Mouse (Mus musculus) ES-E14 (cell line): ENCODE results near the gene Cep350. TPM values are rescaled to one million over a fixed set of nuclear protein-coding genes. Genes with fewer than 3 reads are reported as not detected.
A peak's percentile ranks its signal among the peaks of the same experiment; 100 is the strongest.

Experiments
- DNase-seq: peaks from one replicate; pipeline ENCODE4 v3.0.0-alpha.2; 2013; ENCODE audit warnings: low read depth, low spot score
- H3K27ac ChIP-seq: 2 replicates; pipeline ENCODE4 v1.5.1; 2012; ENCODE audit warnings: low read depth, mild to moderate bottlenecking, low read length, moderate library complexity, mixed read lengths; ENCODE audit not compliant: poor library complexity, insufficient read depth, severe bottlenecking
- H3K36me3 ChIP-seq: 2 replicates; pipeline ENCODE4 v1.6.1; 2012; ENCODE audit warnings: mild to moderate bottlenecking, low read length, moderate library complexity, mixed read lengths; ENCODE audit not compliant: control insufficient read depth, poor library complexity, insufficient read depth, severe bottlenecking
- H3K4me1 ChIP-seq, 2 experiments: fragments of 150-350 bp in 1 of 2; sonication (generic) in 1 of 2; 2 replicates each; pipeline ENCODE4 v1.6.1; 2012; ENCODE audit warnings: low read length in 2 of 2, mild to moderate bottlenecking in 1 of 2, mixed read lengths in 1 of 2; ENCODE audit not compliant: control insufficient read depth in 2 of 2, insufficient read depth in 2 of 2, poor library complexity in 1 of 2
- H3K4me3 ChIP-seq, 2 experiments: fragments of 150-350 bp in 1 of 2; sonication (generic) in 1 of 2; 2 replicates each; pipeline ENCODE4 v1.5.1; 2012; ENCODE audit warnings: low read length in 2 of 2, low read depth in 1 of 2, mild to moderate bottlenecking in 1 of 2, mixed read lengths in 1 of 2; ENCODE audit not compliant: insufficient read depth in 1 of 2, poor library complexity in 1 of 2, severe bottlenecking in 1 of 2
- H3K9ac ChIP-seq: 2 replicates; pipeline ENCODE4 v1.6.1; 2012; ENCODE audit warnings: low read depth, mild to moderate bottlenecking, low read length, mixed read lengths; ENCODE audit not compliant: poor library complexity, insufficient read depth, severe bottlenecking
- H3K9me3 ChIP-seq: fragments of 150-350 bp; sonication (generic); 2 replicates; pipeline ENCODE4 v1.6.1; 2012; ENCODE audit warnings: low read depth, mild to moderate bottlenecking, low read length; ENCODE audit not compliant: control insufficient read depth, insufficient read depth
- CHD2 ChIP-seq: IDR thresholded peaks from 2 replicates; pipeline ENCODE4 v1.6.1; 2014; ENCODE audit warnings: mild to moderate bottlenecking, low read depth, low read length, inconsistent platforms
- HCFC1 ChIP-seq: IDR thresholded peaks from 2 replicates; pipeline ENCODE4 v1.6.1; 2012; ENCODE audit warnings: low read length, inconsistent platforms, borderline replicate concordance; ENCODE audit not compliant: insufficient read depth
- MAFK ChIP-seq: IDR thresholded peaks from 2 replicates; pipeline ENCODE4 v1.6.1; 2014; ENCODE audit warnings: mild to moderate bottlenecking, low read depth, low read length, inconsistent platforms; ENCODE audit not compliant: insufficient read depth
- ZC3H11A ChIP-seq: IDR thresholded peaks from 2 replicates; pipeline ENCODE4 v1.6.1; 2012; ENCODE audit warnings: low read depth, mild to moderate bottlenecking, inconsistent platforms, low read length, borderline replicate concordance
- ZNF384 ChIP-seq: IDR thresholded peaks from 2 replicates; pipeline ENCODE4 v1.6.1; 2012; ENCODE audit warnings: low read depth, low read length, inconsistent platforms
- in situ Hi-C, 2 experiments: fragments of 600-800 bp; cut with MboI; formaldehyde crosslinking; loops; one replicate each; pipeline ENCODE4 v1.15.1; 2025; ENCODE audit warnings: low sequenced_read_pairs in 2 of 2, inconsistent platforms in 1 of 2; ENCODE audit not compliant: unreplicated experiment in 2 of 2
- total RNA-seq: library from RNA; depleted of rRNA; stranded (reverse); fragments of 300-350 nt; gene quantifications from 2 replicates; pipeline ENCODE4 v1.2.3, GENCODE M21; 2012

Cep350 gene
- total RNA-seq, 1 experiment, result 11.8 TPM

DNA sequence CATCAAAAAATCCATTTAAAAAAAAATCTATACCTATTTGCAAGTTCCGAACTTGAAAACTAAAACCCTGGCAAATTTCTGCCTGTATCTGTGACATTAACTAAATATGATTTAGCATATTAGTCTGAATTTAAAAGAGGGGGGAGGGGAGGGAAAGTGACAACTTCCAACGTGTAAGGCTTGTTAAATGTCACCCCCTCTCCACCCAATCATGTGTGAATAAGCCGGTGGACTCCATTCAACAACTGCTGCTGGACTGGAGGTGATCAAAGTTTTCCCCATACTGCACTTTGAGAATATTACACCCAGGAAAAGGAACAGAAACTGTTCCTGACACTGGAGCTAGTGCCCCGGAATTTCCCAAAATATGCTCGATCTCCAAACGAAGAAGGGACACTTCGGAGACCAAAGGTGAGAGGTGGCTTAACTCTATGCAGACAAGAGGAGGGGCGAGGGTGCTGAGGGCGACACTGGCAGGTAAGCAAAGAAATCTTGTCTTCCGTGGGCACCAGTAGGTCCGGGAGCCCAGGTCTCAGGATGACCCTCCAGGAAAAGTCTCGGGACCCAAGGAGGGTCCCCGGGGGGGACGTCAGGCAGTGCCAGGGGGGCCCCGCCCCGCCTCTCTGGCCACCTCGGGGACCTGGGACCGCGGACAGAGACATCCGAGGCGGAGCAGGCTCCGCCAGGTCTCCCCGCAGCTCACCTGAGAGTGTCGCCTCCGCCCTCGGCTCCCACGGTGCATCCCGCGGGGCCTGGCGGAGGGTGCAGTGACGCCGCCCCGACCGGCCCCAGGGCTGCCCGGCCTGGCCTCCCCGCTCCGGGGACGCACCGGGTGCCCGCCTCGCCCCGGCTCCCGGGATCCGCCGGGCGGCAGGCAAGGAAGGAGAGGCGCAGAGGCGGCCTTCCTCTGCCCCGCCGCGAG, 648 bp downstream of the Cep350 start:
- Histone ChIP-seq H3K4me1 (peaks cover 0 to 2% of the 10 kb centered on the region in 2 experiments; a peak in 1 of 4 replicates), H3K4me3 (peak overlapping the region; percentile 93 to 98), H3K9me3 (no peaks in the 10 kb centered on the region), H3K27ac (0 out of 2 replicates have a peak overlapping the region, but pooled peaks have one; percentile 14), H3K36me3 (no peaks in the 10 kb centered on the region), H3K9ac (peak overlapping the region; percentile 96)
- DNase-seq, result peak; percentile 9
- in situ Hi-C loops, result no loop called here
- TF ChIP-seq ZC3H11A (no peak), CHD2 (no peak), HCFC1 (no peak), MAFK (no peak), ZNF384 (no peak)

DNA sequence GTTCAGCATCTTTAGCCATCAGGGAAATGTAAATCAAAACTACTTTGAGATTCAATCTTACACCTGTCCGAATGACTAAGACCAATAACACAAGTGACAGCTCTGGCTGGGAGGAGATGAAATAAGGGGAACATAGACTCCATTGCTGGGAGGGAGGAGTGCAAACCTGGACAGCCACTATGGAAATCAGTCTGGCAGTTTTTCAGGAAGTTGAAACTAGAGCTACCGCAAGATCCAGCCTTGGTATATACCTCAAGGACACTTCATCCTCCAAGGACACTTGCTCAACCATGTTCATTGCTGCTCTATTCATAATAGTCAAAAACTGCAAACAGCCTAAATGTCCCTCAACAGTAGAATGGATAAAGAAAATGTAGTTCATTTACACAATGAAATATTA, 23.9 kb downstream of the Cep350 start:
- in situ Hi-C loops, result no loop called here
- H3K4me1 ChIP-seq, result no peaks in the 10 kb centered on the region
- DNase-seq, result no peak
- TF ChIP-seq MAFK (no peak), ZC3H11A (no peak), ZNF384 (no peak), CHD2 (no peak), HCFC1 (no peak)
- peaks cover 2% of the 10 kb centered on the region; the same call in 1 of the 2 replicates for H3K36me3 ChIP-seq
- H3K4me3 ChIP-seq, result no peak overlapping the region
- no peak overlapping the region for H3K9ac ChIP-seq
- H3K9me3 ChIP-seq, result no peaks in the 10 kb centered on the region
- no peak overlapping the region for H3K27ac ChIP-seq

GRCm38 (mm10) chr1:155944361-155944760, 28.7 kb downstream of the Cep350 start:
- no peak for DNase-seq
- no peak overlapping the region for H3K27ac ChIP-seq
- TF ChIP-seq ZC3H11A (no peak), MAFK (no peak), CHD2 (no peak), ZNF384 (no peak)

DNA sequence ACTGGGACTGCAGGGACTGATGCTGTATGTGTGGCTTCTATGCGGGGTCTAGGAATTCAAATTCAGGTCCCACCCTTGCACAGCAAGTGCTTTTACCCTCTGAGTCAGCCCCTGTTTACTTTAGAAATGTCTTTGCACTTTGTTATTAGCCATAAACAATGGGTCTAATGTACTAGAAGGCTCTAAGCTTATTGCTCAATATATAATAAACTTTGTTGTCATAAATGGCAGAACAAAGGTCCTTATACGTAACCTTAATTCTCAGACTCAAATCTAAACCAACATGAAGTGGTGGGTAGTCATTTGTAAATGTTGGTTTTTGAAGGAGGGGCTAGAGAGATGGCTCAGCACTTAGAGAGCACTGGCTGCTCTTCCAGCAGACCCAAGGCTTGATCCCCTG, 35.6 kb downstream of the Cep350 start:
- DNase-seq, result no peak
- Histone ChIP-seq H3K27ac (no peak overlapping the region), H3K4me1 (no peaks in the 10 kb centered on the region), H3K36me3 (no peaks in the 10 kb centered on the region; the same call in 1 of the 2 replicates), H3K9ac (no peak overlapping the region), H3K4me3 (no peak overlapping the region), H3K9me3 (0 out of 2 replicates have a peak, but pooled peaks cover 1% of the 10 kb centered on the region)
- TF ChIP-seq ZNF384, result no peak
- TF ChIP-seq MAFK, result no peak
- TF ChIP-seq ZC3H11A, result no peak
- no peak for TF ChIP-seq CHD2
- no peak for TF ChIP-seq HCFC1
- in situ Hi-C loops, result no loop called here

More at GRCm38 (mm10) chr1:155944361-155944760, 28.7 kb downstream of the Cep350 start:
- no peaks in the 10 kb centered on the region for H3K36me3 ChIP-seq
- in situ Hi-C loops, result no loop called here
- no peaks in the 10 kb centered on the region for H3K9me3 ChIP-seq
- no peak overlapping the region for H3K9ac ChIP-seq
- no peaks in the 10 kb centered on the region for H3K4me1 ChIP-seq
- no peak overlapping the region for H3K4me3 ChIP-seq
